Mouse (Mus musculus) frontal cortex, postnatal 25 days (tissue): Measurements from ENCODE around the gene Tmem119.
"Not testable (repeated sequence)": the region's sequence is repeated elsewhere in the genome, so short reads cannot be mapped to it uniquely, and the experiment has no call there.

ENCODE experiments used
- DNase-seq, 2 experiments: peaks; one replicate each; pipeline ENCODE4 v3.0.0; 2022; ENCODE audit warnings: low spot score in 2 of 2

The Tmem119 gene

GRCm38 (mm10) chr5:113818572-113818971 lies 18.3 kb upstream of the Tmem119 start:
- DNase-seq: no peak

- DNase-seq: peak in 1 of 2 experiments; percentile 25
These were observed 15.4 kb upstream of the Tmem119 start for GRCm38 (mm10) chr5:113815638-113816152.

- DNase-seq: no peak
These were observed 14.7 kb upstream of the Tmem119 start for GRCm38 (mm10) chr5:113815041-113815389.

GRCm38 (mm10) chr5:113814111-113815040 lies 14.1 kb upstream of the Tmem119 start:
- no peak for DNase-seq

GRCm38 (mm10) chr5:113813608-113814007 lies 13.3 kb upstream of the Tmem119 start:
- no peak for DNase-seq

- DNase-seq: no peak
These were observed 12.3 kb upstream of the Tmem119 start for GRCm38 (mm10) chr5:113812638-113813037.

GRCm38 (mm10) chr5:113811824-113812420 lies 11.6 kb upstream of the Tmem119 start:
- not testable (repeated sequence) for DNase-seq

- DNase-seq: no peak
These were observed 9.8 kb upstream of the Tmem119 start for GRCm38 (mm10) chr5:113810111-113810510.

GRCm38 (mm10) chr5:113808177-113808576 lies 7.9 kb upstream of the Tmem119 start:
- no peak for DNase-seq

GRCm38 (mm10) chr5:113807712-113808111 lies 7.4 kb upstream of the Tmem119 start:
- DNase-seq: no peak

- DNase-seq: no peak
These were observed 6.1 kb upstream of the Tmem119 start for GRCm38 (mm10) chr5:113806414-113806813.

- DNase-seq: no peak
These were observed 5.0 kb upstream of the Tmem119 start for GRCm38 (mm10) chr5:113805301-113805700.

- no peak for DNase-seq
These were observed 4.2 kb upstream of the Tmem119 start for GRCm38 (mm10) chr5:113804395-113804966.

GRCm38 (mm10) chr5:113799691-113800090 lies 625 bp downstream of the Tmem119 start:
- no peak for DNase-seq

GRCm38 (mm10) chr5:113798525-113798924 lies 1.8 kb downstream of the Tmem119 start:
- no peak for DNase-seq

- DNase-seq: no peak
These were observed 3.0 kb downstream of the Tmem119 start for GRCm38 (mm10) chr5:113797149-113797882.

GRCm38 (mm10) chr5:113796401-113797148 lies 3.7 kb downstream of the Tmem119 start:
- no peak for DNase-seq

- no peak for DNase-seq
These were observed 8.9 kb downstream of the Tmem119 start for GRCm38 (mm10) chr5:113791197-113792095.

- no peak for DNase-seq
These were observed 9.7 kb downstream of the Tmem119 start for GRCm38 (mm10) chr5:113790453-113791196.
